Mouse (Mus musculus): ENCODE measurements at regions not wholly inside any gene's neighbourhood (a gene's known extent, or its start where the extent isn't known, plus 50 kb on each side); places are given as distances from the start of the nearest gene placed in this dataset.

GRCm38 (mm10) chr7:59797212-59797611 lies 207.6 kb downstream of the Snurf start:
- in situ Hi-C loops (cut with MboI, MseI): loop anchor here (5.0 to 25.0 kb wide), 3 partner anchors 50 to 160 kb away; no protein-coding TSS in a partner anchor

- in situ Hi-C loops (cut with MboI, MseI): loop anchor here (5.0 to 25.0 kb wide), 2 partner anchors 93 to 1457 kb away; no protein-coding TSS in a partner anchor
These were observed 235.1 kb downstream of the Snurf start for GRCm38 (mm10) chr7:59769749-59770148.

DNA sequence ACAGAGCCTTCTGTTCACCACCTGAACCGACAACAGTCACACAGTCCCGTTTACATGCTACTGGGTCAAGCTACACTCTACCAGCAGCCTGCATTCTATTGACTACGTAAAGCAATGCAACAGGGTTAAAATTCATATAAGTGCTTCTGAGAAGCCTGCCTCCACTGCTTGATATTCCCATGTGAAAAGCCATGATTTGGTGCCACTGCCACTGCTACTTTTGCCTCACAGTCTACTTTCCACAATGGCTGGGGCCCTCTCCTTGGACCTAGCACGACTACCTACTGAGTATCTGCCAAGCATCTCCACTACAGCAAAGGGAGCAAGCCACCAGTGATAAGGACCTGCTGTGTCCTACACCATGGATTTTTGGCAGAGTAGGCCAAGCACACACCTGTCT lies 236.2 kb downstream of the Snurf start:
- in situ Hi-C loops (cut with MboI, MseI): loop anchor here (5.0 to 25.0 kb wide), 2 partner anchors 94 to 1456 kb away; no protein-coding TSS in a partner anchor

GRCm38 (mm10) chr7:59767325-59767724 lies 237.5 kb downstream of the Snurf start:
- in situ Hi-C loops (cut with MboI, MseI): loop anchor here (5.0 to 25.0 kb wide), 2 partner anchors 95 to 1455 kb away; no protein-coding TSS in a partner anchor

All from T-helper 1 cell (primary cell).